Mouse (Mus musculus): ENCODE data around the gene Tas2r123. TPM values are rescaled to one million over a fixed set of nuclear protein-coding genes. Genes with fewer than 3 reads are reported as not detected.

Tas2r123 gene
- not detected for total RNA-seq (2023)

DNA sequence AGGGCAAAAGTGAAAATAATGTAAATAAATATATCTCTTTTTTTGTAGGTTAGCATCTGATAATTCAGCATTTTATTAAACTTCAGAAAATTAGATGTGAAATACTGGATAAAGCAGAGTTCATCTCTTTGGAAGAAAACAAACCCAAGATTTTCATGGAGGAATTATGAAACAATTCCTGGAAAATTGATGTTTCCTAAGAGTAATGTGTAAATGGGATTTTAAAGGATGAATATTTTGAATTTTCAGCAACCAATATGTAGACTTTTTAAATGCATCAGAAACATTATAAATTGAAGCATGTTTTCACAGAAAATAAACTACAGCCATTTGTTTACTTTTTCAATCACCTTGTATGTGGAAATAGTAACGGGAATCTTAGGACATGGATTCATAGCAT lies at the start of gene Tas2r123:
Gene Tas2r123 (plus strand): TSS at position 301 of the 400 bp plus-strand sequence.

DNA sequence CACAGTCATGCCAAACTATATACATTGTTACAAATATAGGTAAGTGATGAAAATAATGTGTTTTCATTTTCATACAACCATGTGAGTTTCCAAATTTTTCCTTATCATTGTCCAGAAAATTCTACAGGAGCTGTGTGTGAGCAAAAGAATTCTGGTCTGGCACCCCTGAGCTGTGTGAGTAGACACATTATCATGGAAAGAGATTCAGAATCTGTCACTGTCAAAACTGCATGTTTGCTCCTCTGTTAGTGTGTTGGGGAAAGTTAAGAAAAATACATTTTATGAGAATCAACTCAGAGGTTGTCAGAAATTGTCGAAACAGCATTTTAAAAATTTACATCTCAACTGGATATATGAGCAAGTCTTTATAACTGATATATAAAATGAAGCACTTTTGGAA lies 44.4 kb upstream of the Tas2r123 start, which contains the start of gene Tas2r117:
Gene Tas2r117 (plus strand): TSS at position 301 of the 400 bp plus-strand sequence.

DNA sequence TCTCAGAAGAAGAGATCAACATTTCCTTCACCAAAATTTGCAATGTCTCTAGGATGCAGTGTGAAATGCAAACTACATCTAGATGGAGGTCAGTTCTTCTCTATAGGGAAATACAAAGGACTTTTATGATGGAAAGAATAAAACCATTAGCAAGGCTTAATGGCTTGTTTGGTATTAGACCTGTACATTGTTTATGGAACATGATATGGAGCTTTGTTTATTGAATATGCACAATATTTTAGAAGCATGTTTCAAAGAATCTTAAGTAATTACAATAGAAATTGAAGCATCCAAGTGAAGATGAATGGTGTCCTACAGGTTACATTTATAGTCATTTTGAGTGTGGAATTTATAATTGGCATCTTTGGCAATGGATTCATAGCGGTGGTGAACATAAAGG lies 8.2 kb downstream of the Tas2r123 start, which contains the start of gene Tas2r116:
Gene Tas2r116 (plus strand): TSS at position 301 of the 400 bp plus-strand sequence.

DNA sequence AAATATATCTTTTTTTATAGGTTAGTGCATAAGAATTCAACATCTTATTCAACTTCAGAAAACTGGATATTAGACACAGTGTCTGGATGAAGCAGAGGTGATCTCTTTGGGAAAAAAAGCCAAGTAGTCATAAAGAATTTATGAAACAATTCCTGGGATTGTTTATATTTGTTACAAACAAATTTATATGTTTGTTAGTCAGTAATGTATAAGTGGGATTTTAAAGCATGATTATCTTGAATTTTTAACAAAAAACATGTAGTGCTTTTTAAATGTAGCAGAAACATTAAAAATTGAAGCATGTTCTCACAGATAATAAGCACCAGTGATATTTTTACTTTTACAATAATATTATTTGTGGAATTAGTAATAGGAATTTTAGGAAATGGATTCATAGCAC lies 20.8 kb downstream of the Tas2r123 start, which contains the start of gene Tas2r110:
Gene Tas2r110 (plus strand): TSS at position 301 of the 400 bp plus-strand sequence.

DNA sequence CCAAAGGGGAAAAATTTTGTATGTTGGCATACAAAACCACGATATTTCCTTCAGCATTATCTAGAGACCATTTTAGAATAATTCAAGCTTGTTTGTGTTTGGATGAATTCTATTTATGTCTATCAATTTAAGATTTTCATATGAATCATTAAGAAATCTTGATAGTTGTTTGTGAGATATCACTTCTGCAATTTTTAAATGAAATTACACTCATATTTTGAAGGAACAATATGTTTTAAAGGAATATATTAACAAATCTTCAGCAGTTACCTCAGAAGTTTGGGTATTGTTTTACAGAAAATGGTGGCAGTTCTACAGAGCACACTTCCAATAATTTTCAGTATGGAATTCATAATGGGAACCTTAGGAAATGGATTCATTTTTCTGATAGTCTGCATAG lies 45.8 kb downstream of the Tas2r123 start, which contains the start of gene Tas2r113:
Gene Tas2r113 (plus strand): TSS at position 301 of the 400 bp plus-strand sequence.

Other genes starting within 250 kb of the Tas2r123 start
- not detected for gene A630073D07Rik, start 195.6 kb upstream of the Tas2r123 start, total RNA-seq (2023)
- not detected for gene Tas2r120, start 190.2 kb upstream of the Tas2r123 start, total RNA-seq (2023)
- not detected for gene Tas2r121, start 146.1 kb upstream of the Tas2r123 start, total RNA-seq (2023)
- not detected for gene Tas2r122, start 135.2 kb upstream of the Tas2r123 start, total RNA-seq (2023)
- gene Tas2r115, start 109.1 kb upstream of the Tas2r123 start, total RNA-seq (2023): not detected
- gene Tas2r124, start 92.4 kb upstream of the Tas2r123 start, total RNA-seq (2023): not detected
- not detected for gene Tas2r102, start 85.0 kb upstream of the Tas2r123 start, total RNA-seq (2023)
- not detected for gene Tas2r136, start 69.0 kb upstream of the Tas2r123 start, total RNA-seq (2023)
- not detected for gene Tas2r117, start 44.3 kb upstream of the Tas2r123 start, total RNA-seq (2023)
- not detected for gene Tas2r116, start 8.3 kb downstream of the Tas2r123 start, total RNA-seq (2023)
- not detected for gene Tas2r110, start 20.9 kb downstream of the Tas2r123 start, total RNA-seq (2023)
- gene Tas2r113, start 45.9 kb downstream of the Tas2r123 start, total RNA-seq (2023): not detected
- not detected for gene Tas2r125, start 62.5 kb downstream of the Tas2r123 start, total RNA-seq (2023)
- gene Tas2r129, start 104.0 kb downstream of the Tas2r123 start, total RNA-seq (2023): not detected
- gene Tas2r131, start 110.8 kb downstream of the Tas2r123 start, total RNA-seq (2023): not detected
- not detected for gene Tas2r109, start 133.8 kb downstream of the Tas2r123 start, total RNA-seq (2023)
- not detected for gene Tas2r103, start 190.0 kb downstream of the Tas2r123 start, total RNA-seq (2023)
- gene Tas2r140, start 208.7 kb downstream of the Tas2r123 start, total RNA-seq (2023): not detected

Data from neutrophil, adult 83 days (primary cell).